Mouse (Mus musculus): ENCODE data around the gene Galnt18. TPM values are rescaled to one million over a fixed set of nuclear protein-coding genes. Genes with fewer than 3 reads are reported as not detected.
A peak's percentile ranks its signal among the peaks of the same experiment; 100 is the strongest.

The Galnt18 gene
- total and polyA plus RNA-seq, 3 experiments: 11.6 to 22.3 (median 18.3) TPM

- no peak for DNase-seq
Observed at GRCm38 (mm10) chr7:111637866-111638448, 141.8 kb downstream of the Galnt18 start.

- DNase-seq: no peak
Observed at GRCm38 (mm10) chr7:111636503-111636902, 143.3 kb downstream of the Galnt18 start.

GRCm38 (mm10) chr7:111631265-111631664, 148.5 kb downstream of the Galnt18 start:
- DNase-seq: peak; percentile 39

GRCm38 (mm10) chr7:111626232-111626631, 153.5 kb downstream of the Galnt18 start:
- no peak for DNase-seq

GRCm38 (mm10) chr7:111625736-111626135, 154.0 kb downstream of the Galnt18 start:
- peak; percentile 62 for DNase-seq

GRCm38 (mm10) chr7:111616231-111616937, 163.4 kb downstream of the Galnt18 start:
- peak; percentile 75 for DNase-seq

GRCm38 (mm10) chr7:111614471-111614870, 165.3 kb downstream of the Galnt18 start:
- DNase-seq: no peak

- no peak for DNase-seq
Observed at GRCm38 (mm10) chr7:111607476-111607875, 172.3 kb downstream of the Galnt18 start.

GRCm38 (mm10) chr7:111606091-111606490, 173.7 kb downstream of the Galnt18 start:
- DNase-seq: no peak

- peak; percentile 60 for DNase-seq
Observed at GRCm38 (mm10) chr7:111605663-111606062, 174.1 kb downstream of the Galnt18 start.

GRCm38 (mm10) chr7:111604578-111605208, 175.1 kb downstream of the Galnt18 start:
- DNase-seq: no peak

- DNase-seq: peak; percentile 49
Observed at GRCm38 (mm10) chr7:111603186-111603585, 176.6 kb downstream of the Galnt18 start.

- DNase-seq: no peak
Observed at GRCm38 (mm10) chr7:111601339-111602067, 178.3 kb downstream of the Galnt18 start.

GRCm38 (mm10) chr7:111600756-111601155, 179.0 kb downstream of the Galnt18 start:
- DNase-seq: no peak

- DNase-seq: no peak
Observed at GRCm38 (mm10) chr7:111593680-111594079, 186.1 kb downstream of the Galnt18 start.

GRCm38 (mm10) chr7:111589506-111590125, 190.2 kb downstream of the Galnt18 start:
- DNase-seq: no peak

- no peak for DNase-seq
Observed at GRCm38 (mm10) chr7:111588291-111588781, 191.4 kb downstream of the Galnt18 start.

GRCm38 (mm10) chr7:111580547-111580946, 199.2 kb downstream of the Galnt18 start:
- DNase-seq: no peak

GRCm38 (mm10) chr7:111575096-111575495, 204.7 kb downstream of the Galnt18 start:
- no peak for DNase-seq

- DNase-seq: no peak
Observed at GRCm38 (mm10) chr7:111572336-111572735, 207.4 kb downstream of the Galnt18 start.

- DNase-seq: no peak
Observed at GRCm38 (mm10) chr7:111566838-111567237, 212.9 kb downstream of the Galnt18 start.
